Mouse (Mus musculus): ENCODE data around the gene Iqschfp. TPM values are rescaled to one million over a fixed set of nuclear protein-coding genes. Genes with fewer than 3 reads are reported as not detected.

Iqschfp gene
- under 1 TPM; 0.31 to 0.59 TPM for total RNA-seq (2021)
- long read RNA-seq, experiment 1, result 0 reads
- long read RNA-seq, experiment 2, result 0 reads

DNA sequence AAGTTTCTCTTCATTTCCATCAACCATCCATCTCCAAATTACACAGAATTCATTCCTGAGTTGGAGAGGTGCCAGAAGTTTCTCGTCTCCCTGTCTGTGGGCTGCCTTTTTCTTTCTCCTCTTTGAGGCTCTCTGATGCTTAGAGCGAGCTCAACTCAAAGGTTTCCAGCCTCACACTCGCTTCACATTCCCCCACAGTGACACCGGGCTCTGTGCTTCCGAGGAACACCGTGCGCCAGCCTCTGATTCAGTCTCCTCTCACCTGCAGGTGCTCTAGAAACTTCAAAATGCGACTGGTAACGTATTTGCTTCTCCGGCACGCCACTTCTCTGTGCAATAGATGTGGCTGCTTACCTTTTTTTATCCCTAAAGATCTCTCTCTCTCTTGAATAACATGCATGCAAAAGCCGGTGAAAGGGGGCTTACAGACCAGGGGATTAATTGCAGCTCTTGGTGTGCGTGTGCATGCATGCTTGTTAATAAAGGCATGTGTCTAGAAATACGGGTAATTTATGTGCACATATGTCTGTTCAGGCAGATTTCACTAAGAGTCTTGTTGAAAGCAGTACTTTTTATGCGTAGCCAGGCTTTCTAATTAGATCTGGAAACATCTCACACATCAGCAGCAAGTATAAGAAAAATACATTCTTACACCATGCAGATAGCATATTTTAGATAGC lies at the start of gene Iqschfp, which contains the start of gene Iqcj:
Gene Iqschfp (plus strand): TSS at position 207 of the 680 bp plus-strand sequence.
Gene Iqcj (plus strand): TSS at position 195 of the 680 bp plus-strand sequence.
- no peak for DNase-seq (ENCODE audit: low spot score in 2 of 2)

DNA sequence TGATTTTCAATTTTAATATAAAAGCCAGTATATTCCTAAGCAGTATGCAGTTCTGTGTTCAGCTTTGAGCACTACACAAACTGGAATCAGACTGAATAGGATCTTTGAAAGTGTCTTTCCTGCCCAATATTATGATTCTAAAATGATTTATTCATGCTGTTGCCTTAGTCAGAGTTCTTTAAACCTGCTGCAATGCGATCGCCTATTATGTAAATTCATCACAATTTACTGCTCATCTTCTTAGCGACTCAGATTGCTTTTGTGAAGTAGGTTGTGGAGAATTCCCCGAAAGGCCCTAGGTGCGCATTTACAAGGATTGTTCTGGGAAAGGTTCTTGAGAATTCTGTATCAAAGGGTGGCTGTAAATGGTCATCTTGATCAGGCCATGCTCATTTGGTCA lies 39.6 kb upstream of the Iqschfp start:
- no peak for DNase-seq (ENCODE audit: low spot score in 2 of 2)

DNA sequence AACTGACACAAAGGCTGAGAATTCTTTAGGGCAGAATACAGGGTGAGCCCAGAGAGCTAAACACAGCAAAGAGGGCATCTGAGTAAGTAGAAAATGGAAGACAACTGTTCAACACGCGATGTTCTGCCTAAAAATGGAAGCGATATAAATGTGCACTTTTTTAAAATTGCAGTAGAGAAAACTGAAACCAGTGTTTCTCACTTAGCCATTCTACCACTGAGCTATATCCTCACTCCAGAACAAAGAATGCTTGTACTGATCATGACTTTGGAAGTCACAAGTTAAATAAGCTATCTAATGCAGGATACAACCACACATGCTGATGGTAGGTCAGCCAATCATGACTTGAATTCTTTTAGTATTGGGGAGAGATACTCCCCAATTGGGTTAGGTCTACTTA lies 30.5 kb upstream of the Iqschfp start:
- no peak for DNase-seq (ENCODE audit: low spot score in 2 of 2)

DNA sequence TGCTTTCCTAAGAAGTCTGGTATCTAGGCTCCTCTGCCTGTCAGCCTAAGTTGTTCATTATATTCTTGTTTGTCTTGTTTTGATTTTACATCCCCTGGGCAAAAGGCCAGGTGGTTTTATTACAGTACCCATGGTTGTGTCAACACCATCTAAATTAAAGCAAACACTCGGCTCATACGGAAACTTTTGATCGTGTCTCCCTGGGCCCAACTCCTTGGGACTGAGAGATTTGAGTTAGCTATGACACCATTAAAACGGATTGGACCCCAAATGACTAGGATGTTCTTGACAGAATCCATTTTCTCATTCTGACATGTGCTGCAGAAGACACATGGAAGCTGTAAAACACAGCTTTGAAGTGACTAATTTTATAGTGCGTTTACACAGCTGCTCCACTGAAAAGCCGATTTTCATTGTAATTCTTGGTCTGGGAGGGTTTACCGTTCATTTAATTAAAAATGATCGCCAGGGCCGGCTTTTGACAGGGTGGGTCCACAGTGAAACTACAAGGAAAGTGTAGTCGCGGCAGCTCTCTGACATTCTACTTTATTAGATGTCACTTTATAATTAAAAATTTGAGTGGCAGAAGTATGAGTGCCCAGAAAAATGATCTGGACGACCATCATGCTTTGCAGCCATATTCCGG lies 24.5 kb upstream of the Iqschfp start:
- DNase-seq (ENCODE audit: low spot score in 2 of 2), result no peak

DNA sequence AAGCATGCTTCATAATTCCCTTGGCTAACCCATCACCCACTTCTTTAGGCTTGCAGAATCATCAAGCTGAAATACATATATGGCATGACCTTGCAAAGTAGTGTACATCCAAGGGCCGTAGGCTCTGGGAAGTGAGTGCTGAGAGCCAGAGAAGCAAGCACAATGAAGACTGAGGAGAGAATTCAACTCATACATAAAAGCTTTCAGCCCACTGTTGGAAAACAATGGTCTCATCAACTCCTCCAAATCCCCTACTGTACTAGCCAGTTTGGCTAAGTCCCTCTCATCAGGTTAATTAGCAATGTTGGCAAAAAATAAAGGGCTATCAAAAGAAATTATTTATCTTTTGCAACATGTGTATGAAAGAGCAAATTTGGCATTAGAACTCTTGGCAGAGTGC lies 22.6 kb upstream of the Iqschfp start:
- DNase-seq (ENCODE audit: low spot score in 2 of 2), result no peak

DNA sequence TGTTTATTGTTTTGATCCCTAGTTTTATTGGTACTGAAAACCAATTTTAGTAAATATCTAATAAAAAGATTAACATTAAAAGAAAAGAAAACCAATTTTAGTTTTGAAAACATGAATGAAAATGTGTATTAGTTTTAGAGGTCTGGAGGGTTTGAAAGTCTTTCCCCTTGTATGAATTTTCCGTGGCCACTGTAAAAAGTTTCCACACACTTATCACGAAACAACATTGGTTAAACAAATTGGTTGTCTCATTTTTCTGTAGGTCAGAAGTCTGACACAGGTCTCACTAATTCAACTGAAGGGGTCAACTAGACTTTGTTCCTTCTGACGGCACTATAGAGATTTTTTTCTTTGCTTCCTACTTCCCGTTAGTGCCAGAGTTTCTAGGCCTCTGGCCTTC lies 14.8 kb upstream of the Iqschfp start:
- no peak for DNase-seq (ENCODE audit: low spot score in 2 of 2)

DNA sequence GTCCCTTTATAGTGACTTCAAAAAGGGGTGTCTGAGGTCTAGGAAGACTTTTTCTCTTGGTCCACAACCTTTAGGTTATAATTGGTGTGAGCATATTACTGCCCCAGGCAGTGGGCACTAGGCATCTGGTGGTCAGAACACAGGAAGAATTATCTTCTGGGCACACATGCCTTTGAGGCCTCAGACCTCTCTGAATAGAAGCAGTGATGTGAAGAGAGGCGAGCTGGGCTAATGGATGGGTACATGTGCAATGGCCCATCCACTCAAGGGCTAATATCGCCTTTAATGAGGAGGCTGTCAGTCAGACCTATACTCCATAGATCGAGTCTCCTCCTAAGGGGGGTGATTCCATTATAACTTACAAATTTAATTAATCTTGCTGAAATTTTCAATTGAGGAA lies 7.7 kb upstream of the Iqschfp start:
- DNase-seq (ENCODE audit: low spot score in 2 of 2), result no peak

DNA sequence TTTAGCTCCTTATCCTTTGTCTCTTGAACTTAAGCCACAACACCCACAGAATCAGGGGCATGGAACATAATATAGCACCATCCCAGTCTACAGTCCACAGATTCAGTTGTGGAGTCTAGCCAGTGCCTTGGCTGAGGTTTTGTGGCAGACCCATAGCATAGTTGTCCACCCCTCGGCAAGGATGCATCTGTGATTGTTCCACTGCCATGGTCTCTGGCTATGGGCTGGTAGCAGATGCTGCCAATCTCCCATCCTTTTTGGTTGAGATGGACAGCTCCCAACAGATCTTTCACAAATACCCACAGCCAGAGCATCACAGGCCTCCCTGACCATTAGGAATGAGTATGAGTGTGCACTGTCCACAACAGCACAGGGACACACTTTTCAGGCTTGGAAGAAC lies 5.9 kb upstream of the Iqschfp start:
- DNase-seq (ENCODE audit: low spot score in 2 of 2), result no peak

DNA sequence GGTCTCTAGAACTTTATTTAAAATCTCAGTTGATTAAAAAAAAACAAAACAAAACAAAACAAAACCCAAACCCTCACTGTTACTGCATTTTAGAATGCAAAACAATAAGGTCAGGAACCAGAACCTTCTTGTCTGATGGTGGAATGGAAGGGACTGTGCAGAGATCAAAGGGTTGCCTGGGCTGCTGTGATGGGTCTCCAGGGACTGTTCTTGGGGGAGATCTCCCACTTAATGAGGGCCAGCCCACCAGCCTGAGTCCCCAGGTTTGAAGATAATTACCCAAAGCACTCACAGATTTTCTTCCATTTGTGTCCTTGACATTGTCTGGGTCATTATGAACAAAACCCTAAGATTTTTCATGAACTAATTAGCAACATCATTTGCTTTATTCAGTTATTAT lies 4.8 kb upstream of the Iqschfp start:
- no peak for DNase-seq (ENCODE audit: low spot score in 2 of 2)

DNA sequence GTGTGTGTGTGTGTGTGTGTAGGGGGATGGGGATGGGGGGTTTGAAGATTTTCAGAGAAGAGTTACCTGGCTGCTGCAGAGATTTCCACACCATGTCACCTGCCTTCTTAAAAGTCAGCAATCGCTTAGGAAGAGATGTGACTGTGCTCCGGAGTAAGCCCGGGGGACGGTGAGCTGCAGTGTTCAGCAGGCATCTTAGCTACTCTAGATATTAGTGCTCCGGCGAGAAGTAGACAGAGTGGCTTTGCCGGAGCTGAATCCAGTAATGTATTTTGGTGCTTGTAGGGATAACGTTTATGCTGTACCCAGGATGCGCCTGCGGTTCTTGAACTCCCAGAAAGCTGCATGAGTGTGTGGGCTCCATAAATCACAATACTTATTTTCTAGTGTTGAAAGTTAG lies 736 bp downstream of the Iqschfp start:
- DNase-seq (ENCODE audit: low spot score in 2 of 2), result no peak

DNA sequence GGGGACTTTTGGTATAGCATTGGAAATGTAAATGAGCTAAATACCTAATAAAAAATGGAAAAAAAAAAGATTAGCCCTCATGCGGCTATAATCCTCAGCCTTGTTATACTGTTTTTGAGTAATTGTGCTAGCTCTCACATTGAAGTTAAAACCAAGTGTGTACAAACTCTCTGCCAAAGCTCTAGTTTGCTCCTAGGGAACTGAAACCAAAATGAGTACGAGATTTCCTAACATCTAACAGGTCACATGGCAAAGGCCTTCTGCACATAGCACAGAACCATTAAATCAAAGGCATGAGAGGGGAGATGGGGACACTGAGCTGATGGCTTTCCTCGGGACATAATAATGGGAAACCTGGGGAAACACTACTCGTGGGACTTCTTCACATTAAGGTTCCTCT lies 10.5 kb downstream of the Iqschfp start:
- no peak for DNase-seq (ENCODE audit: low spot score in 2 of 2)

DNA sequence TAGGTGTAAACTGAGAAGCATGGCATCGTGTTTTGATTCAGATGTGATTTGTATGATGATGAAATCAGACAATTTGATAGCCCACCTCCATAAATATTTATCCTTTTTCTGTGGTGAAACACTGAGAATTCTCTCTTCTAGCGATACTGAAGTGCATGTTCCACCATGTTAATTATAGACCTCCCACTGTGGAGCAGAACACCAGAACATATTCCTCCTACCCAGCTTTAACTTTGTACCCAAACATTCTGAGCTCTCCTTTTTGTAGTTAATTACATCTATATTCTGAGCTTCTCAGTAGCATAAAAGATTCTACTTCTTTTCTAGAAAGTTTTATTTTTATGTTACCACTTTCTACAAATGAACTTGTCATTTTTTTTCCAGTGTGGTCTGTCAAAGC lies 16.6 kb downstream of the Iqschfp start:
- no peak for DNase-seq (ENCODE audit: low spot score in 2 of 2)

DNA sequence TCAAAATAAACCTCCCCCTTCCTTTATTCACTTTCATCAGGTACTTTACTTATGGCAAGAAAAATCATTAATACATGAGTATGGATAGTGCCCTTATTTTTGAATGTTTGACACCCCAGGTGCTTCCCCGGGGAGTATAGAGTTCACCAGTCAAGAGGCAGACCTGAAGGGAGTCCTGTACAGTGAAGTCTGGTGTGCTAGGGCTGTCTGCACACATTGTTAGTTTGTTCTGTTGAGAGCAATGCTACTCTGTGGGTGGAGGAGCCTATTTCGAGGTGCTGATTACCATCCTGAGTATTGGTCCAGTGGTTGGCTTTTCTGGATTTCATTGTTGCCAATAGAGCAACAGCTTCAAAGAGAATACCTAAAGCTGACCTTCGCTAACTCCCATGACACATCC lies 26.1 kb downstream of the Iqschfp start:
- DNase-seq (ENCODE audit: low spot score in 2 of 2), result no peak

DNA sequence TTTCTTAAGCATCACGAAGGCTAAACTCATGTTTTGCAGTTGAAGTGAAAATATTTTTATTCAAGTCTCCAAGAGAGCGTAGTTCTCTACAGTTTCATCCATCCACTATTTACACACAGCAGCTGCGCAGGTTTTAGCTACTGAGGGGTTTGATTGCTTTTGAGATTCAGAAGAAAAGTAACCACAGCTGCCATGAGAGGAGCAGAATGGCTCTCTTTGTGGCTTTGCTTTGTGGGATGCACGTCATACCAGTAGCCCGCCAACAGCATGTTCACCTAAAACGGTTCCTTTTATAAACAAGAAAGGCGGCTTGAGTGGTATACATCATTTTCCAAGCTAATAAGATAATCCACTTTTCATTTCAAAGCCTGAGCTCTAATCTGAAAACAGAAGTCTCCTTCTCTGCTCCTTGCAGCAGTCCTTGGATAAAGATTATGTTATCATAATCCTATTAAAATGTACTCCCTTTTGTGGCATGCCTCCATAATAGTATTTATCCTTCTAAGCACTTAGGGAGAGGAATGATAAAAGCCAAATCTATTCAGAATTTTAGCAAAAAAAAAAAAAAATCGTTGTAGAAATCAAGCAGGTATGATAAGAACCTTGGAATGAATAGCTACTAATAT lies 26.7 kb downstream of the Iqschfp start:
- DNase-seq (ENCODE audit: low spot score in 2 of 2), result no peak

DNA sequence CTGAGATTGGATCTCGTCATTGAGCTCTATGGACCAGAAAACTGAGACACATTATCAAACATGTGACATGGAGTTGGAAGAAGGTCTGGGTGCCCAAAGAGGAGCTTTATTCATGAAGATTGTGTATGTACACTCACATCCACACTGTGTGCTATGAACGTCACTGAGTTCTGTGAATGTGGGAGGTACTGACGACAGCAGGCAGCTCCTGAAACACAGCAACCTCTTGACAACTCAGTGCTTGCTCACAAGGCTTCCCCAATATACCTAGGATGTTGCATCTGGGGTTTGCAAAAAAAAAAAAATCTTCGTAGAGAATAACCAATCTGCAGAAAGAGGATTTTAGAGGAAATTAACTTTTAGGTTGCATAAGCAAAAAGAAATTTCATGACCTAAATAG lies 31.1 kb downstream of the Iqschfp start:
- no peak for DNase-seq (ENCODE audit: low spot score in 2 of 2)

DNA sequence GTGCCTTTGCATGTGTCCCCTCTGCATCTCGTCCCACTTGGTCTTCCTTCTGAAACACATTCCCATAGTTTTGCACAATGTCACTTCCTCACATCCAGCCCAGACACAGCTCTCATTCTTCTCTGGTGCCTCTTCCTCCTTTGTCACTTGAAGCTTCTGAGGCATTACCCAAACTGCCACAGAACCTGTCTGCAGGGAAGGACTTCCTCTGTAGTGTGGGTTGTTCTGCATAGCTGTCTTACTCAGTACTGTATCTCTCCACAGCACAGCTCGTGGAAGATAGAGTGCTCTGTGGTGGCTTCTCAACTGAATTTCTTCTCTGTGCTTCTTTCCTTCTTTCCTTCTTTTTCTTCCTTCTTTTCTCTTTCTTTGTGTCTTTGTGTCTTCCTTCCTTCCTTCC lies 33.4 kb downstream of the Iqschfp start:
- no peak for DNase-seq (ENCODE audit: low spot score in 2 of 2)

DNA sequence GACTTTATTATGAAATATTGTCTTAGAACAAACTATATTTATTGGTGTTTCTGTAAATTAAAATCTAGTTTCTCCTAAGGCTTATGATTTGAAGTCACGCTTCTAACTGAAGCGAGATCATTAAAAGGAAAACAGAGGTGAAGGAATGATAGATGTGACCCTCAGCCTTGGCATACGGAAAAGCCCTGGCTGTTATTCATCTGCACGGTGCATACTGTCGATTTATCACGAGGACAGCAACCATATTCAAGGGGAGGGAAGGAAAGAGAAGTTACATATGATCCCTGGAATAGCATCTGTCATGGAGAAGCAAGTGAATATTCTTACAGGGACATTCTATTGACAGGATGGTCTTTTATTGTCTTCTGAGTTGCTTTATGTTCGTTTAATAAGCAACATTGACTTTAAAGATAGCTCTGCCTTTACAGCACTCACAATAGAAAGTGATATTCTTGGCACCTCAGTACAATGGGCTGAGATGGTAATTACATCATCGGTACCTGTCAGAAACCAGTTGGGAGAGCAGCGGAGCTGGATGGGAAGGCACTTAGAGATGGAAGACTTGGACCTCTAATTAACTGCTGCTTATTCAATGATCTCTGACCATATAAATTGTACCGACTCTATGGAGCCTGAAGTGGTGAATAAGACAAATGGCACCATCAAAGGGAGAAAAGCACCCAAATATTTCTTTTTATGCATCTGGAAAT lies 38.5 kb downstream of the Iqschfp start:
- DNase-seq (ENCODE audit: low spot score in 2 of 2), result no peak

DNA sequence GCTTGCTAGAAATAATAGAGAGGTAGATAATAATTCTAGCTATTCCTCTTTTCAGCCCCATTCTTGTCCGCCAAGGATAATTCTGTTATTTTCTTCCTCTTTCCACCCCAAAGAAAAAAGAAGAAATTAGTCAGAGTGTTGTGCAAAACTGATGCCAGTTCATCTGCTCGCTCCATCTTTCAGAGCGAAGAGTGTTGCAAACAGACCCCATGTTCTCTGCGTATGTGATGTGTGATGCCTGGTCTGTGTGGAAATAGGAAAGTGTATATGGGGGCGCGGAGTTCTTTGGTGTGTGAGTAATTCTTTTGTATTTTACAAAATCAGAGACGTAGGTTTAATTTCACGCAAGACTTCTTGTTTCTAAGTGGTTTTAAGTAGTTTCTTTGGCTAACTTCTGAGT lies 39.1 kb downstream of the Iqschfp start:
- DNase-seq (ENCODE audit: low spot score in 2 of 2), result no peak

DNA sequence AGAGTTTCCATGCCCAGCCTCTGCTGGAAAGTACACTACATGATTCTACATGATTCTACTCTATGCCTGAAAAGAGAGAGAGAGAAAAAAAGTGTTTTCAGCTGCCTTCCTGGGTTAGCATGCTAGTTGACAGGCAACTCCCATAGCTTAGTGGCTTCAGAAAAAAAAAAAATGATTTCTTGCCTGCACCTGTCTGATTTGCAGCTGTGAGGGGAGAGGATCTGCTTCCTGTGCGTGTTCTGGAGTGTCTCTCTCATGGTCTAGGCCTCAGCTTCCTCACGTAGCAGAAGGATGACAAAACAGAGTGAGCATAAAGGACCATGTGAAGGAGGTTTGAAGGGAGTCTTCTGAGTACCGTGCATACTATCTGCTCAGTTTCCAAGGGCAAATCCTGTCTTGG lies 39.9 kb downstream of the Iqschfp start:
- DNase-seq (ENCODE audit: low spot score in 2 of 2), result no peak

DNA sequence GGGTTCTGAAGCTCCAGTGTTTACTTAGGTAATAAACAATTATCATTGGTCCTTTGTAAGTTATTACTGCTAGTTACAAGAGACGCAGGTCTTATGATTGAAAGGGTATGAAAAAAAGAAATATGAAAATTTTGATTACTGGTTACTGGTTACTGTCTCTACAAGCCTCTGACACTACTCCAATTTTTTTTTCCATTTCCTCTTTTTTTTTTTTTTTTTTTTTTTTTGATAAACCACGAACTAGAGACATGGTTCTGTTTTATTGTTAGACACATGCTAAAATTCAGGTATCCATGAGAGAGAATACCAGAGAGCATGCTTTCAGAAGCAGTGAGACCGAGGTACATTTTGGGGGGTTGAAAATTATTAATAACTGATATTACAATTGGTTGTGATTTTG lies 43.8 kb downstream of the Iqschfp start:
- DNase-seq (ENCODE audit: low spot score in 2 of 2), result no peak

DNA sequence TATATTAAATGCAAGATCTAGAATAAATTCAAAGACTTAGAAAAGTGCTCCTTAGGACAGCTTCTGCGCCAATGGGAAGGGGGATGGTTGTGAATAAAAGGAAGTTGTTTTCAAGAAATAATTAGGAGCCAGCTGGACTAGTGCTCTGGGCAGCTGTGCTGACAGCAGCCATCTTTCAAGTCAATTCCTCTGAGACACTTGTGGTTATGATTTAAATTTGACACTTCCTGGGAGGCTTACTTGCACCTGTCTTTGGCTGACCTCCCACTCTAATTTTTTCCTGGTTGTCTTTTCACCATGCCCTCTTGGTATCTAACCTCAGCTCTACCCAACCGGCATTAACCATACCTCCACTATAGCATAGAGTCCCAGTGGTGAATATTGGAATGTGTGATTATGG lies 55.0 kb downstream of the Iqschfp start:
- DNase-seq (ENCODE audit: low spot score in 2 of 2), result no peak

DNA sequence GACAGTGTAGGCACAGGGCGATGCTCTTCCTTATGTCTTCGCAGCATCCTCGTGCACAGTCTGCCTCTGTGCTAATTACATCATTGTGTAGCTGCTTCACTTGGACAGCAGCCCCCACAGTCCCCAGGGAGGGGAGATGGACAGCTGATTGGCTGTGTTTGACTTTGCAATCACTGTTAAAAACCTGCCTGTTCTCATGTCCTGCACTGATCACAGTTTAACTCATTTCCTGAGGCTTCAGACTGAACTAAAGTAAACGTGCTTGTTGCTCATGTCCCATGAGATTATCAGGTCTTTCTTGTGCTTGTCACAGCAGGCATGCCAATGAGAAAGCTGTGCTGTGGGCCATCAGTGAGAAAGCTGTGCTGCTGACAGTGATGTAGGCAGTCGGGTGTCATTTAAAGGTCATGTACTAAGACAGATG lies 60.5 kb downstream of the Iqschfp start:
- no peak for DNase-seq (ENCODE audit: low spot score in 2 of 2)
